Mouse (Mus musculus) right cerebral cortex, postnatal 25 days (tissue): ENCODE measurements around the gene Nfatc2.

Experiments used
- DNase-seq: peaks from one replicate; pipeline ENCODE4 v3.0.0; 2022

Gene Nfatc2

DNA sequence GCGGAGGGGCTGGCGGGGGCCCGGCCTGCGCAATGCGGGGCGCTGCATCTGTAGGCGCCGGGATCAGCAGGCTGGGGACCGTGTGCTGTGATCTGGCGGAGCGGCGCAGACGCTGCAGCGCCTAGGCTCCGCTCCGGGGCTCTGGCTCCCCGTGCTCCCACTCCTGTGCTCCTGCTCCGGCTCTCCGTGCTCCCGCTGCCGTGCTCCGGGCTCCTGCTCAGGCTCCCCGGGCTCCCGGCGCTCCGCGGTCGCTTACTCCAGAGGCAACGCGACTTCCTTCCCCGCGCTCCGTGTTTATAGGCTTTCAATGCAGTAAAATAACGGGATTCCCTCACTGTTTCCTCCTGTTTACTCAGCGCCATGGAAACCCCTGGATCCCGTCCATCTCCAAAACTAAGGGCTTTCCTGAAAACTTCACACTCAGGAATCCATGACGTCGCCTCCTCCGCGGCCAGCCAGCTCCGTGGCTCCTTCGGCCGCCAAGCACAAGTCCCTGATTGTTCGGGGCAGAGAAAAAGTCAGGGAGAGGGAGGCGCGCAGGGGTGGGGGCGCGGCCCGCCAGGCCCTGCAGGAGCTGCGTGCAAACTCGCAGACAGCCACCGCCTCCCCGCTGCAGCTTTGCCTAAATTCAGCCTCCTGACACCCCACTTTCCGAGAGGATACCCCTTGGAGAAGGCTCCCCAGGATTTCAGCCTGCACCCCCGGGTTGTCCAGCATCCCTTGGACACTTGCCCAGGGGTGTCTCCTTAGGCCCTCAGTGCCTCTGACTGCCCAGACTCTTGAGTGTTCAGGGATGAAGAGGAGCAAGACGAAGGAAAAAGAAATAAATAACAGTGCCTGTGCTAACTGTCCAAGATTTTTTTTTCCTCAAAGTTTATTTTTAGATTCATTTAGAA lies at the start of gene Nfatc2:
TSS of gene Nfatc2 (minus strand) at position 167 of the 896 bp plus-strand sequence.
- DNase-seq: peak; percentile 70

GRCm38 (mm10) chr2:168648171-168648570 lies 46.7 kb upstream of the Nfatc2 start:
- DNase-seq: no peak

GRCm38 (mm10) chr2:168644855-168645254 lies 43.4 kb upstream of the Nfatc2 start:
- DNase-seq: no peak

- DNase-seq: no peak
These were observed 42.2 kb upstream of the Nfatc2 start for GRCm38 (mm10) chr2:168643524-168644177.

- no peak for DNase-seq
These were observed 40.7 kb upstream of the Nfatc2 start for GRCm38 (mm10) chr2:168642187-168642586.

DNA sequence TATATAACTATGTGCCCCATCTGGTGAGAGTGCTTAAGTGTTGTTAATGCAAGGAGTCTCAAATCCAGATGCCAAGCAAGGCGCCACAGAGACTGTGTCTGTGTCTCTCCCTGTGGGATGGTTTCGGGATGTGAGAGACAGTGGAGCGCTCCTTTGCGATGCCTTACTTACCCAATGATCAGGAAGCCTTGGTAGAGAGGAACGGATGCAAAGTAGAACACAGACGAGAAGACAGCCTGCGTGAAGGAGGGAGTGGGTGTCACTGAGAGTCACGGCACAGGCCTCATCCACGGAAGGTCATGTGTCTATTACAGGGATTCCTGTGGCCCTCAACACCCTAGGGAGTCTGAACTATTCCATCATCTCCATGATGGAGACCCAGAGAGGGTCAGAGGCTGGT lies 39.0 kb upstream of the Nfatc2 start:
- no peak for DNase-seq

GRCm38 (mm10) chr2:168634881-168635280 lies 33.4 kb upstream of the Nfatc2 start:
- DNase-seq: no peak

GRCm38 (mm10) chr2:168633301-168633816 lies 31.9 kb upstream of the Nfatc2 start:
- DNase-seq: no peak

- DNase-seq: no peak
These were observed 31.1 kb upstream of the Nfatc2 start for GRCm38 (mm10) chr2:168632543-168632942.

DNA sequence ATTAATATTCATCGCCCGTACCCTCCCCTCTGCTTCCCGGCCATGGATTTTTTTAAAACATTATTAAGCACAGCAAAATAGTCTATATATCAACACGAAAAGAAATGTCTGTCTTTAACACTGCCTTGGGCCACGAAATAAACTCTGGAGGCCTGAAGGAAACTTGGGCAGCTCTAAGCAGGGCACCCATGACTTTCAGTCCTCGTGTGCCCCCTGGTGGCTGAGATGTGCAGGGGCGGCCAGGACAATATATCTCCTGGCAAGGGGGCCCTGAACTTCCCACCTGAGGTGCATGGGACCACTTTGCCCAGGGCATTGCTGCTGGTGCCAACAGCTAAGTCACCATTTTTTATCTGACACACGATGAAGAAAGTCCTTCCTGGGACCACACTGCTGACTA lies 27.3 kb upstream of the Nfatc2 start:
- peak; percentile 67 for DNase-seq

DNA sequence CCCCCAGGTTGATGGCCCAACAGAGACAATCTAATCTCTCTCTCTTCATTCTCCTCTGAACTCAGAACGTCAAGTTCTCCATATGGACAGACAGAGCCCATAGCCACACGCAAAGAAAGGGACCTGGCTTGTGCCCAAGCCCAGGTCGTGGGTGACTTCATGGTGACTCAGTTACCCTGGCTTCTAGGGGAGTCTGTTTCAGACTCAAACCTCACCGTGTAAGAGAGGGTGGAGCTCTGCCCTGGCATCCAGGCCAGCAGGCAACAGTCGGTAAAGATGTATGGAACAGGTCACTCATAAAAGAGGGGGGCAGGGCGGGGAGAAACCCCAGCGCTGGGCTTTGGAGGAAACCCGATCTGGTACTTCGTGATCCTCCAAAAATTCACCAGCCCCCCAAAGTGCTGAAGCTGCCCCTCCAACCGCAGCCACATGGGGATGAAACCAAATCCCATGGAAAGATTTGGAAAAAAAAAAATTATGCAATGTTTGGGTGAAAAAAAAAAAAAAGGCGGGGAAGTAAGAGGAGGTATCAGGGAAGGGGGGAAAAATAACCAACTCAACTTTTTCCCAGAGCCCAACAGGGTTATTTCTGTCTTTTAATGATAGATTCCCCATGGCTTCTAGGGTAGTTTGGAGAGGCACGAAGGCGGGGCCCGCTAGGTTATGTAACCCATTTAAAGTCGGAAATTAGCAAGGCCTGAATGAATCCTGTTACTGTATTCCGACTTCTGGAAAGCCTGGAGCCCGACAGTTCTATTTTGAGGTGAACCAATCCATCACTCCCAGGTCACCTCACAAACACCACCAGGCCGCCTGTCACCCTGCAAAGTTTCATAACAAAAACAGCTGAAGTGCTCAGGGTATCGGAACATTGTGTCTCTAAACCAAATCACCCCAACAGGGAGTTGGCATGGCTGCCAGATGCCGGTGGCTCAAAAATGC lies 26.6 kb upstream of the Nfatc2 start:
- DNase-seq: no peak

GRCm38 (mm10) chr2:168626385-168626784 lies 24.9 kb upstream of the Nfatc2 start:
- no peak for DNase-seq

- DNase-seq: no peak
These were observed 23.6 kb upstream of the Nfatc2 start for GRCm38 (mm10) chr2:168625091-168625490.

DNA sequence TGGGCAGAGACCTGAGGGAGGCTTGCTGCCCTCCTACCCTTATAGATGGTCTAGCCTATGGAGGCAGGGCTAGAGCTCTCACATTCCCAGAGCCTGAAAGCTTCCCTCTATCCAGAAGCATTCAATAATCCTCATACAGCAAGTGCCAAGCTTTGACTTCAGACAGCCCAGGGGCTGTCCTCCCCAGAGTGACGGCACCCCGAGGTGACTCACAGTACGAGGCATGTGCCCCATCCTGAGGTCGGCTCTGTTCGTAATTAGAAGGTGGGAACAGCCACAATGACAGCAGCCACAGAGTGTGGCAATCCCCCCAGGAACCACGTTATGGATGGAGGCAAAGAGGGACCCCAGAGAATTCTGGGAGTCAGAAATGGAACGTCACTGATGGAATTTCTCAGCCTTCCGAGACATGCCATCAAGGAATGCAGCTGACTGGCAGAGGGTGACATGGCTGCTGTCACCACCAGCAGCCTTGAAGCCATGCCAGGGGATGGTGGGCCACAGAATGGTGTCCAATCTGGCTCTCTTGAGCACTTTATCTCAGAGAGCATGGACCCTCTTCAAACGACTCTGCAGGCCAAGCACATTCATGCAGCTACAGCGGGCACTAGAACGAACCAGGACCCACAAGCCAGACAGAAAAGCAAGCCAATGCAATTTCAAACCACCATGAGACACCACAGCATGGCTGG lies 19.8 kb upstream of the Nfatc2 start:
- DNase-seq: no peak

DNA sequence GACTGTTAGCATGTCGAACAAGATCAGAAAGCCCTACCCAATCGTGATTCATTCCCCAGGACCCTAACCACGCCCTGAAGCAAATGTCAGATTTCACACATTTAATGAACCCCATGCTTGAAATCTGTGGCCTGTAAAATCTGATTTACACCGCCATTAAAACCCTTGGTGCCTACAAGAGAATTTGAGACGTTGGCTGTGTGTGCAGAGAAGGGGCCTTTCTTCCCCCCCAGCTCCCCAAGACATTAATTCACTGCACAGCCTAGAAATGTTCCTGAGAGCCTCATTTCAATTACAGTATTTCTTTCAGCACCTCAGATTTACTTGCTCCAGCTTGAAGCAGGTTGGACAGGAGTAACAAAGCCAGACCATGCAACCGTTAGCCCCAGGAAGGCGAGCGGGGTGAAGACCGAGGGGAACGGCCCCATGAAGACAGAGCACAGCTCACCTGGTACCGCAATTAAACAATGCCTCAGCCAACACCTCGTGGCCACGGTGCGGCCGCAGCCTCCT lies 16.8 kb upstream of the Nfatc2 start:
- no peak for DNase-seq

DNA sequence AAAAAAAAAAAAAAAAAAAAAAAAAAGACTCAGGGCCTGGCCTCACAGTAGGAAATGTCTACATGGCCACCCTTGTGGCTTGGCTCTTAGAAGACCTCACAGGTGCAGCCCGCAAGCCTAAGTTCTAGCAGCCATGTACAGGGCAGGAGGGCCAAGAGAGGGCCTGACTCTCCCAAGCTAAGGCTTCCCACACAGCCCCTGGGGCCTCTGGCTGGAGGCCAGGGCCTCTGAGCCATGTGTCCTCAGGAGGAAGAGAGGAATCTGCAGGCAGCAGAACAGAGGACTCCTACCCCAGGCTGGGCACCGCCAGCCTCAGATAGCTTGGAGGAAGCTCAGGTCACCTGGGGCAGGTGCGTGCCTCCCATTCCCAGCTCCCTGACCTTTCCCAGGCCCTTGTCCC lies 13.7 kb upstream of the Nfatc2 start:
- no peak for DNase-seq

GRCm38 (mm10) chr2:168614170-168614872 lies 12.9 kb upstream of the Nfatc2 start:
- no peak for DNase-seq

DNA sequence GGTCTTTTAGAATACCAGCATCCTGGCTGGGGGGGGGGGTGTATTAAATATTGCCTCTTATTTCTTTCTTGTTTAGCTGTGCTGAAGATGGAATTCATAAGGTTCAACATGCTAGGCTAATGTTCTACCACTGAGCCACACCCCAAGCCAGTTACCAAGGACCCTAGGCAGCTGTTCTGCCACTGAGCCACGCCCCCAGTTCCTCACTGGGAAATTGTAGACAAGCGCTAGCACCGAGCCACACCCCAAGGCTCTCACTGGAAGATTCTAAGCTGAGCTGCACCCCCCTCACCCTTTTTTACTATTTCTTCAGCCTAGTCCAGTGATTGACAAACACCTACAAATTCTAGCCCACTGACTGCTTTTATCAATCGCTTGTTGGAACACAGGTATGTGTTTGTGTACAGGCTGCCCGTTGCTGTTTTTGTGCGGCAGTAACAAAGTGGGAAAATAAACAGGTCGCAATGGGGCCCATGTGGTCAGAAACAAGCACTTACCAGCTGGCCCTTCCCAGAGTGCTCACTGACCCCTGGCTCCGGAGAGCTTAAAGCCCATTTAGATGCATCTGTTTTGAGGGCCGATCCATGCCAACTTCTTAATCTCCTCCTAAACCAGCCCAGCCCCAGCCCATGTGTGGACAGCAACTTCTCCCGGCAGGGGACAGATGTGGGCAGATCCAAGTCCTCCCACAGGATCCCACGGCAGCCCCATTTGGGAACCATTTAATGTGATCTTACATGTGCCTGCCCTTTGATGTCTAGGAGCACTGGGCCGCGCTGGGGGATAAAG lies 11.8 kb upstream of the Nfatc2 start:
- DNase-seq: no peak

- DNase-seq: no peak
These were observed 9.5 kb upstream of the Nfatc2 start for GRCm38 (mm10) chr2:168610941-168611340.

- DNase-seq: no peak
These were observed 8.3 kb upstream of the Nfatc2 start for GRCm38 (mm10) chr2:168609653-168610248.
